Mouse (Mus musculus) left cerebral cortex, postnatal 25 days (tissue): ENCODE measurements around the gene Ccdc116. TPM values are rescaled to one million over a fixed set of nuclear protein-coding genes. Genes with fewer than 3 reads are reported as not detected.
A peak's percentile ranks its signal among the peaks of the same experiment; 100 is the strongest.

ENCODE experiments used
- DNase-seq, 2 experiments: peaks; one replicate each; pipeline ENCODE4 v3.0.0; 2022; ENCODE audit warnings: low spot score in 2 of 2, mixed read lengths in 1 of 2
- intact Hi-C: fragments of 180-260 bp; cut with DNase I; formaldehyde crosslinking; loops from one replicate; pipeline ENCODE4 v1.15.1; 2025
- microRNA-seq, 2 experiments: library from miRNA; unstranded; fragments of <30 nt; microRNA quantifications; one replicate each; pipeline ENCODE4 v1.2.0; 2022
- total RNA-seq, 2 experiments: library from RNA; stranded (reverse); gene quantifications; 2 replicates each; pipeline ENCODE4 v1.2.3; 2021

Gene Ccdc116
- total RNA-seq, 2 experiments from 2014 or later, result 1.9 to 2.3 TPM

- intact Hi-C loops, result loop anchor here (2.0 to 5.0 kb wide), 2 partner anchors 75 to 143 kb away; partner anchors contain the start of gene Rimbp3
- DNase-seq, result peak; percentile 97 to 99
Observed at GRCm38 (mm10) chr16:17132089-17132905, 14.7 kb downstream of the Ccdc116 start, which contains the start of gene Sdf2l1. Gene Sdf2l1 (minus strand): TSS chr16:17132383.

- intact Hi-C loops, result loop anchor here (2.0 to 5.0 kb wide), 2 partner anchors 76 to 143 kb away; partner anchors contain the start of gene Rimbp3
- DNase-seq, result peak in 1 of 2 experiments; percentile 19
Observed at GRCm38 (mm10) chr16:17131191-17132088, 15.6 kb downstream of the Ccdc116 start.

DNA sequence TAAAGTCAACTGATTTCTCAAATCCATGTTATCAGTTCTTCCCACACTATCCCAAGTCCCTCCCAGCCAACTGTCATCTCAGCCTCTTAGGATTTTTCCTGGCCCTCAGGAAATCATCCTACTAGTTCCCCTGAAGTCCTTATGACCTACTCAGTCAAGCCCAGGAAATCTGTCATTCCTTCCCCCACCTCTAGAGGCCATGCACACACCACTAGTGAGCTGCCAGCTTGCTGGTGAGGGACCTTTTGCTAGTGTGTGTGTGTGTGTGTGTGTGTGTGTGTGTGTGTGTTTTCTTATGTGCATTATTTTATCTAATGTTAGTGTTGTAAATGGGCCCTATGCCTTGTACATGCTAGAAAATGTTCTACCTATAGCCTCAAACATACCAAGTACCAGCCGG lies 19.7 kb downstream of the Ccdc116 start:
- intact Hi-C loops, result no loop called here
- peak in 1 of 2 experiments; percentile 60 for DNase-seq

GRCm38 (mm10) chr16:17124871-17125520 lies 22.0 kb downstream of the Ccdc116 start, which contains the start of gene 2610318N02Rik:
Gene 2610318N02Rik (minus strand): TSS chr16:17125167.
- intact Hi-C loops, result no loop called here
- peak; percentile 60 to 69 for DNase-seq

- intact Hi-C loops, result no loop called here
Observed at GRCm38 (mm10) chr16:17124119-17124870, 22.7 kb downstream of the Ccdc116 start.

GRCm38 (mm10) chr16:17121569-17121968 lies 25.5 kb downstream of the Ccdc116 start:
- no peak for DNase-seq
- intact Hi-C loops, result no loop called here

More at GRCm38 (mm10) chr16:17124119-17124870, 22.7 kb downstream of the Ccdc116 start:
- DNase-seq, result no peak

DNA sequence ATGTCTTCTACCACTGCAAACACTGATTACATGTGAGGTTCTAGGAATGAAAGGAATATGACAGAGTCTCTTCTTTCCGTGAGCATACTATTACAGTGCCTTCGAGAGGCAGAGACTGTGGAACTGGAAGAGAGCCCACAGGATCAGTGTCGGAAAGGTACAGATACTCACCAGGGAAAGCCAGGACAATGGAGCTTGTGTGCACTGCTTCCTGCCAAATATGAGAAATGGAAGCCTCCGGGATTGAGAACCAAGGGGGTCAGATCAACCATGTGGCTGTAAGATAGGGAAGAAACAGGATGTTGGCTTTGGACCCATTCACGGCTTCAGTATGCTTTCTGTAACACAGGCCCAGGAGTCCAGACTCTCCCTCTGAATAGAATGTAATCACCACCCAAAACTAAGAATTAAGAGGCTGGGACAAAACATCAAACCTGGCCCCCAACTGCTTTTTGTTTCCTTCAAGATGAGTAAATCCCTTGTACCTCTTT lies 29.7 kb downstream of the Ccdc116 start:
- no peak for DNase-seq
- intact Hi-C loops, result no loop called here

- DNase-seq, result peak; percentile 76 to 84
- intact Hi-C loops, result no loop called here
Observed at GRCm38 (mm10) chr16:17110771-17111743, 36.0 kb downstream of the Ccdc116 start, which contains the start of gene Ppil2. Gene Ppil2 (minus strand): TSS chr16:17111257.

GRCm38 (mm10) chr16:17104600-17104999 lies 42.4 kb downstream of the Ccdc116 start:
- intact Hi-C loops, result no loop called here
- no peak for DNase-seq

DNA sequence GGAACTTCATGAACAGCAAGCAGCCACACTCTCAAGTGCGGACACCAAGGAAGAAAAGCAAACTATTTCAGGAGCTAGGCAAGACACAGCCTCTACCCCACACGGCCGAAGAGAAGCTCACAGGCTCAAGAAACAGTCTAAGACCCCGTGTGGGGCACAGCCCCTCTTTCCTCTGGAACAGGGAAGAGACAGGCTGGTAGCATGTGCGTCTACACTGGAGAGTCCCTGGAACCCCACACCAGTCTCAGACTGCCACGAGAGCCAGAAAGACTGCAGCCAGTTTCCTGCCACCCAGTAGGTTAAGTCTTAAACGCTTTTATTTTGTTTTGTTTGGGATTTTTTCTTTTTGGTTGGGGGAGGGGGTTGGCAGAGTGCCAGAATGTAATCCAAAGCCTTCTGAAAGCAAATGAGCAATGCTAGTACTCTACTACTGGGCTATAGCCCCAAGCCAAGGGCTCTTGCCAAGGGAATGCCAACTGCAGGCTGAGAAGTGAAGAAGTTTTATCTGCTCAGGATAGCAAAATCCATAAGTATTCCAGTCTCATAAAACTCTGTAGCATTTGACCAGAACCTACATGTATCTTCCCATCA lies 44.3 kb downstream of the Ccdc116 start:
- DNase-seq, result no peak
- intact Hi-C loops, result no loop called here

GRCm38 (mm10) chr16:17096938-17097337 lies 50.1 kb downstream of the Ccdc116 start:
- no peak for DNase-seq
- intact Hi-C loops, result no loop called here

Small RNA genes lying within 50 kb of the gene (microRNA-seq; reads per million reads assigned to microRNA genes)
- gene Mir130b (134 to 140 reads per million in 2 experiments), gene Mir301b (2.0 to 4.2 reads per million in 2 experiments)

Other genes with a start within 250 kb of the Ccdc116 start
- gene Mapk1, start 163.8 kb downstream of the Ccdc116 start, total RNA-seq, result 100 to 1,000 TPM; 510 to 530 TPM
- gene Ypel1, start 77.5 kb downstream of the Ccdc116 start, total RNA-seq, result 10 to 100 TPM; 46.1 to 50.4 TPM
- gene Ppil2, start 36.0 kb downstream of the Ccdc116 start, total RNA-seq, result 10 to 100 TPM; 72.7 to 84.5 TPM
- gene 2610318N02Rik, start 22.1 kb downstream of the Ccdc116 start, total RNA-seq, result 1 to 10 TPM; 1.6 to 1.9 TPM
- 10 to 100 TPM; 34.0 to 34.2 TPM for gene Sdf2l1, start 14.8 kb downstream of the Ccdc116 start, total RNA-seq
- gene Ydjc, start 2.6 kb downstream of the Ccdc116 start, total RNA-seq, result 10 to 100 TPM; 30.6 to 31.5 TPM
- 100 to 1,000 TPM; 138 to 158 TPM for gene Ube2l3, start 55.4 kb upstream of the Ccdc116 start, total RNA-seq
- 1 to 10 TPM; 1.1 to 2.3 TPM for gene Rimbp3, start 61.4 kb upstream of the Ccdc116 start, total RNA-seq
- 1 to 10 TPM; 4.2 to 4.4 TPM for gene Hic2, start 86.3 kb upstream of the Ccdc116 start, total RNA-seq
- gene Tmem191c, start 128.8 kb upstream of the Ccdc116 start, total RNA-seq, result 100 to 1,000 TPM in 1 of 2 experiments, 10 to 100 TPM in 1; 99.2 to 116 TPM
- 1 to 10 TPM; 2.5 to 2.7 TPM for gene Serpind1, start 184.1 kb upstream of the Ccdc116 start, total RNA-seq